Mouse (Mus musculus): ENCODE data around the gene Clvs2. TPM values are rescaled to one million over a fixed set of nuclear protein-coding genes. Genes with fewer than 3 reads are reported as not detected.

Clvs2 gene
- polyA plus RNA-seq (2012; rRNA removed): not detected in 2 replicates

DNA sequence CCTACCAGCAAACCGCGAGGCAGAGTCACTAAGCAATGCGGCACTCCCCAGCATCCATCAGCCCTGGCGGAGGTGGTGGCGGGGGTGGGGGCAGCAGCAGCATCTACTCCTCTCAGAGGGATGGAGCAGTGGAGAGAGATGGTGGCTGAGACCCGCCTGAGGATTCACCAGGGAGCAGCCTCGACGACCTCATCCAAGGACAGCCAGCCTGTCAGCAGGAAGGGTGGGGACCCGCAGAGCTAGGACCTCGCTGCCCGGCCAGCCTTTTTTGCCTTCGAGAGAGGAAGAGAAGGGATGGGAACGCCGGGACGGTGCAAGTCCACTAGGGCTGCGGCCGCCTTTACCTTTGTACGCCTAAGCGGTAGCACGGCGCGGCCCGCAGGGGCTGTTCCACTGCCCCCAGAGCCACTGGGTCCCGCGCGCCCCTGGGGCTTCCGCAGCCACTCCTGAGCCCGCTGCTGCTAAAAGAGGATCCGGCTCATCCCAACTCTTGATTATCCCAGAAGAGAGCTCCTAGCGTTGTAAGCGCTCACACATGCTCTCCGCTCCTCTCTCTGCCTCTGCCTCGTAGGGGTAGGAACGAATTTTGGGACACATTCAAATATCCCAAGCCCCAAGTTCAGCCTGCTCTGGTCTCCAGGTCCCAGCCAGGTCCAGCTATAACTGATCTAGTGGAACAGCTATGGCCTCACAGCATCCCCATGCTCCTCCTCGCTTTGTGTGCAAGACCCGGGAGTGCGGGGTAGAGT, at the start of gene Clvs2:
Clvs2 (minus strand) TSS at position 639 of the 749 bp plus-strand sequence.

Other genes starting within 250 kb of the Clvs2 start
- not detected in 2 replicates for gene Sult3a2, start 161.9 kb upstream of the Clvs2 start, polyA plus RNA-seq (2012; rRNA removed)
- 1.2 and 1.9 TPM in 2 replicates for gene Sult3a1, start 233.0 kb upstream of the Clvs2 start, polyA plus RNA-seq (2012; rRNA removed)

Measured in liver, embryonic 18 days (tissue).